Mouse (Mus musculus): ENCODE data around the gene Plekha6.

The Plekha6 gene

GRCm38 (mm10) chr1:133276983-133277382 is 113.0 kb downstream of the Plekha6 start:
- DNase-seq (ENCODE audit: low read depth) = peak; percentile 30

DNA sequence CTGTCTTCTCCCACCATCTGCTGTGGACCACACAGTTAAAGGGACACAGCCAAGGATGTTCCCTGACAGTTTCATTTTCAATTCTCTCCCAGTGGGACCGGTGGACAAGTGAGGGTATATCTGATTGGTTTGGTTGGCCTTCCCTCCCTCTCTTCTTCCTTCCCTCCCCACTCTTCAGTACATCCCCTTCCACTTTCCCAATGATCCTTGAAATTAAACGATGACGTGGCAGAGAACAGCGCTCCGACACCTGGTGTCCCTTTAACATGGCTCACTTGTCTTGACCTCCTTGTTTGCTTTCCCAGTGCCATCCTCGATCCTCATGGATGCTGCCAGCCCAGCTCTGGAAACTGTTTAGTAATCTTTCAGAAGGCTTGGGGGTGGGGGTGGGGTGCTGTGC is 114.5 kb downstream of the Plekha6 start:
- no peak for DNase-seq (ENCODE audit: low read depth)

DNA sequence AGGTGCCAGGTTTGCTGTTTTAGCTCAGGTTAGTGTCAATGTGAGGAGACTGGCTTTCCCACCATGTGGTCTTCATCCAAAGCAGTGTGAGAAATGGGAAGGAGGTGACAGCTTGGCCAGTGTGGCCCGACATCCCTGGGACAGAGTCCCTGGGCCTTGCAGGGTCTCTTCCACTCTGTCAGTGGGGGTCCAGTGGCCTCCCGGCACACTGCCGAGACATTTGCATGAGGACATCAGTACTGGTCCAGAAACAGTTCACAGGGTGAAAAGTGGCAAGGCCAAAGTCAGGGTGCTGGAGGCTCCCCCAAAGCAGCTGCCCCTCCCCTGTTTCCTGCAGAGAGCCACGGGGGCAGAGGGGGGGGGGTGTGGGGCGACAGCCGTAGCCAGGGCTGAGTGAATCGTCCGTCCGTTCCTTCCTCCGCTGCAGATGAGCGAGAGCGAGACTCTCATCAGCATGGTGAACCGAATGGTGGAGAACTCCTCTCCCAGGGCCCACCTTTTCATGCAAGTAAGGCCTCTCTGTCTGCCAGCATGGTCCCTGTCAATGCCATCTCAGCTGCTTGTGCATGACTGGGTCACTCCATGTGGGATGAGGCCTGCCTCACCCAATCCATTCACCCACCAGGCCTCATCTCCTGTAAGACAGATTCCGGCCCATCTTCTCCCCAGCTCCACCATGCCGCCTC is 115.1 kb downstream of the Plekha6 start:
- no peak for DNase-seq (ENCODE audit: low read depth)

GRCm38 (mm10) chr1:133279632-133280093 is 115.7 kb downstream of the Plekha6 start:
- no peak for DNase-seq (ENCODE audit: low read depth)

- no peak for DNase-seq (ENCODE audit: low read depth)
Observed at GRCm38 (mm10) chr1:133280537-133280936, 116.5 kb downstream of the Plekha6 start.

DNA sequence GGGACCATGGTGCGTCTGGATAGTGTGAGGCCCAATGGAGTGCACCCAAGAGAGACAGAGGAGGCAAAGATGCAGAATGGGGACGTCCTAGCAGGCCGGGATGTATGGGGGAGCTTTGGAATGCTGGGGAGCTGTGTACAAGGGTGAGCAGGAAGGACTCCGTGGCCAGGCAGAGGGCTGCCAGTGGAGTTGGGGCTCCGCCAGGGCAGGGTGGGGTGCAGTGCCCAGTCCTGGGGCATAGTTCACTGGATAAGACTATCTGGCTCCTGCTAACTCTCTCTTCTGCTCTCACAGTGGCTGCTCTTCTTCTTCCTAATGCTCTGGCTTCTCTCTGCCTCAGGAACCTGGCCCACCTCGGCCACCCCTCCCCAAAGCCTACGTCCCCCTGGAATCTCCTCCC is 121.9 kb downstream of the Plekha6 start:
- no peak for DNase-seq (ENCODE audit: low read depth)

GRCm38 (mm10) chr1:133287051-133287450 is 123.0 kb downstream of the Plekha6 start:
- no peak for DNase-seq (ENCODE audit: low read depth)

- DNase-seq (ENCODE audit: low read depth) = no peak
Observed at GRCm38 (mm10) chr1:133287880-133288279, 123.9 kb downstream of the Plekha6 start.

- no peak for DNase-seq (ENCODE audit: low read depth)
Observed at GRCm38 (mm10) chr1:133291888-133292287, 127.9 kb downstream of the Plekha6 start.

- no peak for DNase-seq (ENCODE audit: low read depth)
Observed at GRCm38 (mm10) chr1:133292608-133293007, 128.6 kb downstream of the Plekha6 start.

DNA sequence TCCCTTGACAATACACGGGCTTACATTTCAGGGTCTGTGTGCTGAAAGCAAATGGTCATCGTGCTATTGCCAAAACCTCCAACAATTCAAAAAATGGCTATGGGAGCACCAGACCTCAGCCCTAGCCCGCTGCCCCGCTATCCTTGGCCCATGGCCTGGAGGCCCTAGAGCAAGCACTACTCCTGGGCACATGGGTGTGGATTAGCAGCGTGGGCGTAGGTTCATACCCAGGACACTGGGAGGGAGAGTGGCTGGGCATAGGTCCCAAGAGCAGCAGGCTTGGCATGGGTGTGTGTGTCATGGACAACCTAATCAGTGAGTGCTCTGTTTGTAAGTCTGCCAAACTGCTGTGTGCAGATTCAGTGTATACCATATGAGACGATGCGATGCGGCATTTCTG is 132.4 kb downstream of the Plekha6 start:
- no peak for DNase-seq (ENCODE audit: low read depth)

- DNase-seq (ENCODE audit: low read depth) = no peak
Observed at GRCm38 (mm10) chr1:133298816-133299215, 134.8 kb downstream of the Plekha6 start.

GRCm38 (mm10) chr1:133302540-133302939 is 138.5 kb downstream of the Plekha6 start:
- DNase-seq (ENCODE audit: low read depth) = no peak

DNA sequence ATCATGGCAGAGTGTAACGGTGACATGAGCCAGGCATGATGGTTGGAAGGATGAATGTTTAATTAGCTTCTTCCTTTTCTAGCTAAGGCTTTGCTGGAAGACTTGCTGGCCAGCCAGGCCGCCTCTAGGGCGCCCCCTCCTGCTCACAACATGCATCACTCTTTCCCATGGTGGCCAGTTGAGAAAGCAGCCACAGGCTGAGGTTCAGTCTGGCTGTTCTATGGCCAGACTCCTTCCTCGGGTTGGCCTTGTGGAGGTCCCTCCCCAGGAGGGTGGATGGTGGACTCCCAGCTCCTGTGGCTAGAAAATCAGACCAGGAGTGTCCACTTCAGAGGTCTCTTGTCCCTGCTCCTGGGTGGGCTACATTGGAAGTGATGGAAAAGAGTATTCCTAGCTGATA is 142.8 kb downstream of the Plekha6 start:
- peak; percentile 54 for DNase-seq (ENCODE audit: low read depth)

DNA sequence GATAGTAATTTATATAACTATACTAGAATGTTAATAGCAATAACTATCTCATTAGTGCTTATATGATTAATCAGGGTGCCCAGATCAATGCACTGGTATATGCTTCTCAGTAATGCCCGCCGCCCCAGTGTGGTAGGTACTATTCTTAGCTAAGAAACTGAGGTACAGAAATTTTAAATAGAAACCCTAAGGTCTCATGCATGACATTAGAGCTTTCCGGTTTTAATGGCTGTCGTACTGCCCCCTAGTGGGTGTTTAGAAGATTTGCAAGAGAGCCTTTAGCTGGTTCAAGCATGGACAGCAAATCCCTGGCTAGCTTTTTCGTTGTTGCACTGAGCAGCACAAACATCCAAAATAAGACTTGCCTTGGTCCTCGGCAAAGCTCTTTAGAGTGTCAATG is 143.3 kb downstream of the Plekha6 start:
- peak; percentile 66 for DNase-seq (ENCODE audit: low read depth)

GRCm38 (mm10) chr1:133309652-133310267 is 145.8 kb downstream of the Plekha6 start, which contains the start of gene Golt1a:
Gene Golt1a (plus strand): TSS chr1:133309800.
- DNase-seq (ENCODE audit: low read depth) = no peak

DNA sequence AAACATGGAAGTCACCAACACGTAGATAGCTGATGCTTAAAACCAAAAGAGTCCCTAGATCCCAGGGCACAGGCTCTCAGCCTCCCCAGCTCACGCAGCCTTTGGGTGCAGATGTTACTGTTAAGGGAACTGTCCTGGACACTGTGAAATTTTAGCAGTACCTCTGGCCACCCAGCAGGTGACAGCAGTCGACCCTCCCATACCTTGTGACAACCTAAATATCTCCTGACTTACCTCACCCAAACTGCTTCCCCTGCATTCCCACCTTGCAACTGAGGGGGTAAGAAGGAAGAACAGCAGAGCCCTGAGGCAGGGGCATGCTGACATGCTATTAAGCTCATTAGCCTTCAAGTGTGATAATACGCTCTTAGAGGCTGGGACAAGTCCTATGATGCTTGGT is 147.2 kb downstream of the Plekha6 start:
- peak; percentile 11 for DNase-seq (ENCODE audit: low read depth)

DNA sequence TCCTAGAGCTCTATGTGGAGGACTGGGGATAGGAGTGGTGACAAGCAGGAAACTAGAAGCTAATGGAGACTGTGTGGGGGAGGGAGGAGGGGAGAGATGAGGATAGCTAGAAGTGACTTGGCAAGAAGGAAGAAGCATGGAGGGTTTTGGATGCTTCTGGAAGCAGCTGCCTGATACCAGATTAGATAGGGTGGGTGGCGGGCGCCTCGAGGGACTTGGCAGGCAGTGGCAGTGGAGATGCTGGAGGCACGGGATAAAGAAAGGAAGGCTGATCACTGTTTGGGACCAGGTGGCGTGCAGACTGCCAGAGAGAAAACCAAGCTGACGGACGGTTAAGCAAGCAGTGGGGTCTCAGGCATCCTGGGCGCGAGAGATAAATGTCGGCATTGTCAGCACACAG is 147.9 kb downstream of the Plekha6 start:
- DNase-seq (ENCODE audit: low read depth) = no peak

GRCm38 (mm10) chr1:133314364-133314763 is 150.4 kb downstream of the Plekha6 start:
- peak; percentile 48 for DNase-seq (ENCODE audit: low read depth)

DNA sequence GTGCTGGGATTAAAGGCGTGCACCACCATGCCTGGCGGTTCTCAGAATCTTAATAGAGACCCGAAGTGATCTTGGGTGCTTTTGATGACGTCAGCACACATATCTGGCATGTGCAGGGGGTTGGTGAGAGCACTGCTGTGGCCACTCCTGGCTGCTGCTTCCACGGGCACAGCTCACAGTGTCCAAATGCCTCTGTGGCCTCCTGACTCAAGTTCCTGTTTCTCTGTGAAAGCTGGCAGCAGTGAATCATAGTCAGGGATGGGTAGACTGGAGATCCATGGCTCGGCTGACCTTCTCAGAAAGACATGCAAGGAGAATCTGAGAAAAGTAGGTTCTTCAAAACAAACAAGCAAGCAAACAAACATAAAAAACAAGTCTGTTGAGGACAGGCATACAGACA is 151.8 kb downstream of the Plekha6 start:
- DNase-seq (ENCODE audit: low read depth) = peak; percentile 17

DNA sequence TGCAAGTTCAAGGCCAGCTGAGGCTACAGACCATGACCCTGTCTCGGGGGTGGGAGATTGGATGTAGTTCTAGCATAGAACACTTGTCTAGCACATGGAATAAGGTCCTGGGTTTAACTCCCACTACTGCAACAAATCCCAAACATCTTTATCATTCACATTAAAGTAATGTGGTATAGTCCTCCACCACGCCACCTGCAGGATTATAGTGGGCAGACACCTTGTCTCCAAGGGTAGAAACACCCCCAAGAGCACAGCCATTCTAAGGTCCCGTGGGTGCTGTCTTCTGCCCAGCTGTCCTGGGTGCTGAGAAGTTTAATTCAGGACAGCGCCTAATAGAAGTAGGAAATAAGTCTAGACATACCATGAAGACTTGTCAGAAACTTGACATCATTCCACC is 152.6 kb downstream of the Plekha6 start:
- DNase-seq (ENCODE audit: low read depth) = no peak

- DNase-seq (ENCODE audit: low read depth) = peak; percentile 8
Observed at GRCm38 (mm10) chr1:133317149-133317548, 153.1 kb downstream of the Plekha6 start.

GRCm38 (mm10) chr1:133321267-133321925 is 157.4 kb downstream of the Plekha6 start, which contains the start of gene Kiss1:
Gene Kiss1 (plus strand): TSS chr1:133321875.
- no peak for DNase-seq (ENCODE audit: low read depth)
